Mouse (Mus musculus) MN1 (cell line): ENCODE measurements around the gene Stx18.

Experiments used
- DNase-seq: peaks from one replicate; pipeline ENCODE4 v3.0.0-alpha.2; 2016; ENCODE audit warnings: low spot score

Gene Stx18

GRCm38 (mm10) chr5:38080472-38080871, 41.9 kb downstream of the Stx18 start:
- DNase-seq: no peak

- peak; percentile 13 for DNase-seq
These were observed 44.0 kb downstream of the Stx18 start for GRCm38 (mm10) chr5:38082589-38082988.

GRCm38 (mm10) chr5:38083362-38083761, 44.8 kb downstream of the Stx18 start:
- DNase-seq: no peak

- DNase-seq: no peak
These were observed 46.1 kb downstream of the Stx18 start for GRCm38 (mm10) chr5:38084616-38085015.

- peak; percentile 57 for DNase-seq
These were observed 47.2 kb downstream of the Stx18 start for GRCm38 (mm10) chr5:38085561-38086392.

- DNase-seq: no peak
These were observed 51.6 kb downstream of the Stx18 start for GRCm38 (mm10) chr5:38090111-38090510.

GRCm38 (mm10) chr5:38090581-38090980, 52.0 kb downstream of the Stx18 start:
- DNase-seq: no peak

GRCm38 (mm10) chr5:38091046-38091965, 52.8 kb downstream of the Stx18 start:
- peak; percentile 54 for DNase-seq

GRCm38 (mm10) chr5:38091966-38092304, 53.4 kb downstream of the Stx18 start:
- DNase-seq: no peak

- no peak for DNase-seq
These were observed 55.8 kb downstream of the Stx18 start for GRCm38 (mm10) chr5:38094331-38094730.

GRCm38 (mm10) chr5:38097501-38098093, 59.1 kb downstream of the Stx18 start:
- peak; percentile 39 for DNase-seq

GRCm38 (mm10) chr5:38099139-38099676, 60.7 kb downstream of the Stx18 start:
- no peak for DNase-seq

GRCm38 (mm10) chr5:38102945-38103344, 64.4 kb downstream of the Stx18 start:
- no peak for DNase-seq

GRCm38 (mm10) chr5:38106080-38106697, 67.6 kb downstream of the Stx18 start:
- DNase-seq: no peak

GRCm38 (mm10) chr5:38106807-38107206, 68.3 kb downstream of the Stx18 start:
- no peak for DNase-seq

GRCm38 (mm10) chr5:38114526-38114925, 76.0 kb downstream of the Stx18 start:
- DNase-seq: no peak

- DNase-seq: no peak
These were observed 78.5 kb downstream of the Stx18 start for GRCm38 (mm10) chr5:38117056-38117455.

- DNase-seq: no peak
These were observed 80.7 kb downstream of the Stx18 start for GRCm38 (mm10) chr5:38119268-38119667.

- peak; percentile 7 for DNase-seq
These were observed 83.2 kb downstream of the Stx18 start for GRCm38 (mm10) chr5:38121699-38122098.

GRCm38 (mm10) chr5:38126519-38127306, 88.2 kb downstream of the Stx18 start:
- DNase-seq: no peak

- DNase-seq: no peak
These were observed 90.8 kb downstream of the Stx18 start for GRCm38 (mm10) chr5:38129339-38129738.
